Mouse (Mus musculus): ENCODE measurements at regions not wholly inside any gene's neighbourhood (a gene's known extent, or its start where the extent isn't known, plus 50 kb on each side); places are given as distances from the start of the nearest gene placed in this dataset.

GRCm38 (mm10) chr5:39216326-39216725 is 339.7 kb upstream of the Clnk start:
- TF ChIP-seq GATA1 (IDR thresholded peaks at IDR 0.05; ENCODE audit: borderline replicate concordance, low read length) (no peak), FLI1 (IDR thresholded peaks at IDR 0.05; ENCODE audit: low read length) (no peak)

Data from megakaryocyte, embryonic 14.5 days (primary cell).